Mouse (Mus musculus) adrenal gland, postnatal 14 days (tissue): ENCODE results near the gene Cd8b1. TPM values are rescaled to one million over a fixed set of nuclear protein-coding genes. Genes with fewer than 3 reads are reported as not detected.

Experiments used
- DNase-seq: peaks from one replicate; pipeline ENCODE4 v3.0.0; 2021; ENCODE audit warnings: mixed read lengths
- total RNA-seq: library from RNA; stranded (reverse); gene quantifications from 2 replicates; pipeline ENCODE4 v1.2.3, GENCODE M21; 2021

Cd8b1 gene
- total RNA-seq, 1 experiment from 2014 or later: 1.1 TPM

DNA sequence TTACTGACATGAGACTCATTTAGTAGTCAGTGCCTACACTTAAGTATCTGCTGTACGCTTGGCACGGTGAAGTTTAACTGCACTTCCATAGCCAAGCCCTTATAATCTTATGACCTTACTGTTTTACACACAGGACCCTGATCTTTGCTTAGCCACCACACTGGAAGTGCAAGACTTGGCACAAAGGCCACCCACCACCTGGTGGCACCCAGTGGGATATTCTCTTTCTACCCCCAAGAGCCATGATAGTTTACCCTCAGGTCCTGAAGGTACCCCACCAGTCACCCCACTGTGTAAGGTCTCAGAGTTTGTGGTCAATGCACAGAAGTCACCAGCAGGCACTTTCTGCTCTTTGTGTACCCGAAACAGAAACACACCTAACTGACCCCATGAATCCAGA lies 28.6 kb downstream of the Cd8b1 start:
- DNase-seq: no peak

DNA sequence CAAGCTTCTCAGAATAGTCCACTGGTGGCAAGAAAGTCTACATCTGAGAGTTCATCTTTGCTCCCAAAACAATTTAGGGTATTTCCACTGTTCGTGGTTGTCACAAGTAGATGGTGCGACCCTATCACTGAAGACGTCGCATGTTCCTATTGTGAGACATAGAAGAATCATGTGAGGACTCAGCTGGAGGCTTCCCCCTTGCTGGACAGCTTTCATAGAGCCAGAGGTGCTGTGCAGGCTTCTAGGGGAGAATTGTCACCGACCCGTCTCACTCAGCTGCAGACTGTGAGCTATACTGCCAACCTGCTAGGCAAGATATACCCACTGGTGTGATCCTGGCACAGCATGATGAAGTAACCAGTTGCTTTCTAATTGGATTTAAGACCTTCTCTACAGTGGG lies 29.6 kb downstream of the Cd8b1 start:
- DNase-seq: no peak

DNA sequence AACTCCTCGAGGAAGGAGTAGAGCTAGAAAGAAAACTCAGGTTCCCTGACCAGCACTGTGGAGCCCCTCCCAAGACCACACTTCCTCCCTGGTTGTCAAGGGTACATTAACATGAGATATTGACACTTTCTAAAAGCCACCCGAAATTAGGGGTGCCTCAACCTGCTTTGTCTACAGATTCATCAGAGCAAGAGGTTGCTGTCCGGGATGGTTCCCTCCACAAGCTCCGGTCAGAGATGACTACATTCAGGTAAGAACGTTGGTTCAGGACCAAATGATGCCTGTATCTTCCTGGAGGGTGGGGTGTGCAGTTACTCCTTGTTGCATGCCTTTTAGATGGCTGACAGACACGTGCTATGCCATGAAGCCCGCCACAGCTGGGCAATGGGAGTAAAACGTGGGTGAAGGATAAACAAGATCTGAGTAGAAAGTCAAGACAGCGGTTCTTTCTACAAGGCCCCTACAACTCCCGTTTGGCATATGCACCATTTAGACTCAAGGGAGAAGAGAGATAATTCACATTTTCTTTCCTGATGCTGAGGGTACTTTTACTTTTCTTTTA lies 30.4 kb downstream of the Cd8b1 start:
- DNase-seq: no peak

DNA sequence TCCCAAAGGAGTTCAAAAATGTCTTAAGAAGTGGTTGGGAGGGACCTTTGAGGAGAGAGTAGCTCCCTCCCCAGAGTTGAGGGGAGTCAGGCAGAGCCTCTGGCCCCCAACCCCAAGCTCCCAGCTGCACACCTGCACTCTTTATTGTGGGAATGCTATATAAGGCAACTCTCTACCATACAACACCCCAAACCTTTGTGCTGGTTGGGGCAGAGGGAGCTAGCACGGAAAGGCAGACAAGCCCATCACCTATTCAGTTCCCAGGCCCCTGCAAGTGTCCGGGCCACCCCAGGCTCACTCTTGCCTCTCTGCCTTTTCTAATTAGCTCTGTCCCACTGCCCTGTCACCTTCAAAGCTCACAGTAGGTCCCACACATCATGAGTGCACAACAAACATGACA lies 31.1 kb downstream of the Cd8b1 start:
- no peak for DNase-seq

DNA sequence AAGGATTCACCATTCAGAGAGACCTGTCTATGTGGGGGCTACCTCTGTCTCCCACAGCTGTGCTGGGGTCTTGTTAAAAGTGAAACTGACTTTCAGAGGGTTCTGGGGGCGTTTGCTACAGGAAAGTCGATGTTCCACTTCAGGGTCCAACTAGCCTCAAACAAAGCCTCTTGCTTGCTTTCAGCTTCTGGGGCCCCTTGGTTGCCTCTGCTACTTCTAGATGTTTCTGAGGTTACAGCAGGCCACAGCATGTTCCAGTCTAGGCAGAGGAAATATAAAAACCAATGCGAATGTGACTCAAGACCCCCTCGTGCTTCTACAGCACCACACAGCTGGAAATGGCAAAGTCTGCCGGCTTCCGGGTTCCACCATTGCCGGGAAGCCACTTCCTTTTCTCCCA lies 34.9 kb downstream of the Cd8b1 start:
- DNase-seq: no peak

DNA sequence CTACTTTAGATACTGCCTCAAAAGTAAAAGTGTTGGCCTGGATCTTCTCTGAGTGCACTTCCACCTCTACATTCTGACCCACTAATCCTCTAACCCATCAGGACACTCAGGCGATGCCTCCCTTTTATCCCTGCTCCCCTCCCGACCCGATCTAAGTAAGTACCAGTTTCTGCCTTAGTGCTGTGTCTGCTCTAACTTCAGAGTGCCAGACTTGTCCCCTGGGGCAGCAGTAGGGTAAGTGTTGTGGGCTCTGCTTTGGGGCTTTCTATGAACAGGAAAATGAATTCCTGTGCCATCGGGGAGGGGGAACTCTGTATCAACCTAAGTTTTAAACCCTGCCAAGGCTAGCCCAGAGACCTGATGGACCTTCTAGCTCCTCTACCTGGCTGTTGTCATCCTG lies 37.6 kb downstream of the Cd8b1 start:
- DNase-seq: no peak

DNA sequence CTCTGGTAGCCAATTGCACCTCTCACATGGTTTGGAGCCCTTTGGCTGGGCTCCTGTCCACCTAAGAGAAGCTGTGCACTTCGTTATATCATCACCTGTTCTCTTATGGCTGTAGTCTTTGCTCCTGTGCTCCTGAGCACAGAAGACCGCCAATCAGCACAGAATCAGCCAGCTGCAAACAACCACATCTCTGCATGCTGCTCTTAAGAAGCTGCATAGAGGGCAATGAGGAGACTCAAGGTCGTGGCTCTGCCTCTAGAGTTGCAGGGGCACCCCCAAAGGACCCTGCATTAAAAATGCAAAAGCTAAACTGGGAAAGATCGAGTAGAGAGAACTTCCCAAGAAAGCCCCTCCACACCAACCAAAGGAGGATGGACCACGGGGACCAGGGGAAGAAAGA lies 38.2 kb downstream of the Cd8b1 start:
- no peak for DNase-seq

DNA sequence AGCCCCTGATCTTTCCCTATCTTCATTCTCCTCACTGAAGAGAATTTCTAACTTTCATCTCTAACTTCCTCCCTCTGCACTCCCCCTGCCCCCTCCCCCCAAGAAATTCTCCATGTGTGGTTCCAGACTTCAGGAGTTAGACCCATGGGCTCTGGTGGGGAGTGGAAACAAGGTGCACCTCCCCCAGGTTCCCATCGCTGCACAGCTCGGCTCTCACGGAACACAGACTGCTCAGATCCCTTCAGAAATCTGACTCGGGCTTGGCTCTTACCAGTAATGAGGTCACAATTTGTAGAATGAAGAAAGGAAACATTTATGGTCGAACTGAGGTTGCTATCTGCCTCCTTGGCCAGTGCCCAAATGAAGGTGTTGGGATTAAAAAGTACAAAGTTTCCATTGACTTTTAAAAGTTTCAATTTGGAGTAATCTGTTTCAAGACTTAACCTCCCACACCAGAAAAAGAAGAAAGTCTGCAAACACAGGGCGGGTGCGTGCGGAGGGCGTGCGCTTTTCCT lies 38.6 kb downstream of the Cd8b1 start:
- DNase-seq: no peak

DNA sequence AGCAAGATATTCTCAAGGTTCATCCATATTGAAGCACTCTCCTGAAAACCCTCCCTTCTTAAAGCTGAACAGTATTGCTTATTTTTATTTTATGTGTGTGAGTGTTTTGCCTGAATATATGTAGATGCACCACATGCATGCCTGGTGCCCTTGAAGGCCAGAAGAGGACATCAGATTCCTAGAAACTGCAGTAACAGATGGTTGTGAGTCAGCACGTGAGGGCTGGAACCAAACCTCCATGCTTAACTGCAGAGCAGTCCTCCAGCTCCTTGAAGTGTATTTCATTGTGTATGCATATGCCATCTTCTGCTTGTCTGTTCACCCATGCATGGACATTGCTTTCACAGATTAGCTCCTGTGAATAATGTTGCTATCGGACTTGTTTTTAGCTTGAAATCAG lies 41.4 kb downstream of the Cd8b1 start:
- DNase-seq: no peak

DNA sequence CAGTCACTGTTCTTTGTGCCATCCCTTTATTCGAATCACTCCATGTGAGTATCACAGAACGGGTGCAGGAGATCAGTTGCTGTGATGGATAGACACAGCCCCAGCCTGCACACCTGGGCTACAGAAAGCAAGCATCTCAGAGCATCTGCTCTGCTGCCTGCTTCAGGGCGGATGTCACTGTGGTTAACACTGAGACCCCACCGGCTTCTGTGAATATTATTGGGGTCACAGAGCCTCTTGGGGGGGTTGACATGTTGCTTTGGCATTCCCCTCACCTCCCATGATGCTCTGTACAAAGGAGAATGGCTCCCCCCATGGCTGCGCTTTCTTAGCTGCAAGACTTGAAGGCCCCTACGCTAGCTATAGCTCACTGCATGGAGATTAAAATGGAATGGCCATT lies 46.8 kb downstream of the Cd8b1 start:
- DNase-seq: no peak

DNA sequence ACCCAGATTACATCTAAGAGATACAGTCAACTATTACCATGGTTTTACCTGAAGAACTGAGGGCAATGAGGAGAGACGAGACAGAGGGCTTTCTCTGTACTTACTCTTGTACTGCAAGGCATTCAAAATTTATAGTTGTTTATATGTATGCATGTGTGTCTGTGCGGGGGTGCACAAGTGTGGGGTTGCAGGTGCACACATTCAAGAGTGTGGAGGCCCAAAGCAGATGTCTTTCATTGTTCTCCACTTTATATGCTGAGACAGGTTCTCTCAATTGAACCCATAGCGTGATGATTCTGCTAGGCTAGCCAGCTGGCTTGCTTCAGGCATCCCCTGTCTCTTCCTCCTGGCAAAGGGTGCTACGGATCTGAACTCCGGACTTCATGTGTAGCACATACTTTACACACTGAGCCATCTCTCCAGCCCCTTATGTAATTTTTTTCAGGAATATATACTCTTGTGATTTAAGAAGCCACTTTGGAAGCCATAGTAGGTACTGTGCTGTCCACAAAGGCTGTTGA lies 48.6 kb downstream of the Cd8b1 start:
- DNase-seq: no peak

DNA sequence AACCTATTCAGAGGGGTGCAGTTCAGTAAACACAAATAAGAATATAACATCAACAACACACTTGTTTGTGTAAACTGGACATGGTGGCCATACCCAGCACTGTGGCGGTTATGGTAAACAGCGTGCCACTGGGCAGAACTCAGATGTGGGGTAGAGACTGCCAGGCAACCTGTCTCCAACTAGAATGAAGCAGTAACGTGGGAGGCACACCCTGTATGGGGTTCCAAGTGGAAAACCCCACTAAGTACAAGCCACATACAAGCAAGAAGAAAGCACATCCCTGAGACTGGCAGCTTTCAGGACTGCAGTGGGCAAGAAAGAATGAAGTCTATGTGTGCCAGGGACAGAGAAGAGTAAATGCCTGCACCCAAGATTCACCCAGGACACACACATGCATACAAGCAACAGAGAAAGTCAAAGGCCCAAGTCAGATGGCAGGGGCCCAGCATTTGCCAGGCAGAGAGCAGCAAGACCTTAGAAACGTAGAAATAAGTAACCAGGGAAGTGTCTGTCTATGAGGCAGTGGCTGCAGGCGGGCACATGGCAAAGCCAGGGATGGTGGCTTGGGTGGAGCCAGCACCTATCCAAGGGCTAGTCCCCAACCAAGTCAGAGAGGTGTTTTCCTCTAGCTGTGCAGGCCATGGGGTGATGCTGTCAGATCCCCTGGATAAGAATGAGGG lies 49.6 kb downstream of the Cd8b1 start:
- DNase-seq: no peak

DNA sequence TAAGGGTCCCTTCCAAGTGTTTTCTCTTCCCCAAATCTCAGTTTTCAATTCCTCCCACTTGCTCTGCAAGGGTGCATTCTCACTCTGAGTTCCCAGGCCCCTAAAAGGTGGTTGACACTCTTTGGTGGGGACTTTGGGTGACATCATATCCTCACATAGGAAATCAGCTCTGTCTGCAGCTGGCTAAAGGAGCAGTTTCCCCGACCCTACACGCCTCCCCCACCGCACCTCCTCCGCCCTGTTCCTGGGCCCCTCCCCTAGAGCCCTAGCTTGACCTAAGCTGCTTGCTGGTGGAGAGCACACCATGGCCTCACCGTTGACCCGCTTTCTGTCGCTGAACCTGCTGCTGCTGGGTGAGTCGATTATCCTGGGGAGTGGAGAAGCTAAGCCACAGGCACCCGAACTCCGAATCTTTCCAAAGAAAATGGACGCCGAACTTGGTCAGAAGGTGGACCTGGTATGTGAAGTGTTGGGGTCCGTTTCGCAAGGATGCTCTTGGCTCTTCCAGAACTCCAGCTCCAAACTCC lies 50.7 kb downstream of the Cd8b1 start, which contains the start of gene Cd8a:
Gene Cd8a, plus strand, starts transcription at position 179 of the 527 bp plus-strand sequence.
- DNase-seq: no peak

DNA sequence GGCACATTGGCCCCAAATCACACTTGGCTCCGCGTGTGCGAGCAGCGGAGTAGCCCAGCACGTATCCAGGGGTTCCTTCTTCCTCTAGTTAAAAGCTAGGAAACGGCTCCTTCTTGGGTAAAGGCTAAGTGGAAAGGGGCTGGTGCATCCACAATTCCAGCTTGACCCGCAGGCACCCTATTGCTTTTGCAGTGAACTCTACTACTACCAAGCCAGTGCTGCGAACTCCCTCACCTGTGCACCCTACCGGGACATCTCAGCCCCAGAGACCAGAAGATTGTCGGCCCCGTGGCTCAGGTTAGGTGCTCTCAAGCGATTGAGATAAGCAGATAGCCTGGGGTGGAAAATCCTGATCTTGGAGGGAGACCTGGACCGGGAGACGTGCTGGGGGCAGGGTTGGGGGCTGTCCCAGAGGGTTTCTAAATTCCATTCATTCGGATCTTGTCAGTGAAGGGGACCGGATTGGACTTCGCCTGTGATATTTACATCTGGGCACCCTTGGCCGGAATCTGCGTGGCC lies 51.8 kb downstream of the Cd8b1 start:
- DNase-seq: no peak

DNA sequence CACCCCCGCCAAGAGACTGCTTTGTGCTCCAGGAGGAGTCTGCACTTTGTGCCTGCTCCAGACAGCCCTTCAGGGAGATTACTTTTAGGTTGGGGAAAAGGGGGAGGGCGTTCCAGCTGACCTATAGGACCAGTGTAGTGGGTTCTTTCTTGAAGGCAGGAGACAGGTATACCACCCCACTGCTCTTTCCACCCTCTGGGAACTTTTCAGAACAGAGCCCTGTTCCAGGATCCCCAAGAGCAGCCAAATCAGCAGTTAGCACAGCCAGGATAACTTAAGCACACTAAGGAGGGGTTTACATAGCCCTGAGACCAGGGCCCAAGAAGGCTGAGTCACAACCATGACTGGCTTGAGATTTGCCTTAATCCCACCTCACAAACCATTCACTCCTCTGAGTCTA lies 52.3 kb downstream of the Cd8b1 start:
- DNase-seq: no peak

DNA sequence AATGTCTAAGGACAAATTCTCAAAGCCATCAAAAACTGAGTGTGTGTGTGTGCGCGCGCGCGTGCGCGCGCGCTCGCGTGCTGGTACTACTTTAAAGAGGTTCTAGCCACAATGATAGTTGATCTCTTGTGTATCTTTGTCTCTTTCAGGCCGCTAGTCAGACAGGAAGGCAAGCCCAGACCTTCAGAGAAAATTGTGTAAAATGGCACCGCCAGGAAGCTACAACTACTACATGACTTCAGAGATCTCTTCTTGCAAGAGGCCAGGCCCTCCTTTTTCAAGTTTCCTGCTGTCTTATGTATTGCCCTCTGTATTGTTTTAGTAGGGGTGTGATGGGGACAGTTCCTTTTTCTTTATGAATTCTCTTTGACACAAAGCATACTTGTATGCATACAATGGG lies 54.1 kb downstream of the Cd8b1 start:
- DNase-seq: no peak

DNA sequence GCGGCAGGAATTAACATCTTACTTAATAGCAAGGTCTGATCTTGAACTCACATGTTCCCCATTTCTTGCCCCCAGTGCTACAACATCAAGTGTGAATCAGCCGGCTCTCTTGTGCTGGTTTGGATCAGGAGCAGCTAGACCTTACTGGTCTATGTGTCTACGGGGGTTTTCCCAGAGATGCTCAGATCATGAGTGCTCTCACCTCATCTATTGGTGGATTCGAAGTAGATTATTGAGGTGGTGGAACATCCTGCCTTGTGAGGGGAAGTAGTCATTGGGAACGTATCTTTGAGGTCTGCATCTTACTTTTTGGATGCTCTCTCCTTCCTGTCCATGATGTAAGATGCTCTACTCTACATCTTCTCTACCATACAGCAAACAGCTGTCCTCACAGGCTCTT lies 59.1 kb downstream of the Cd8b1 start:
- no peak for DNase-seq

Other genes starting within 250 kb of the Cd8b1 start
- 13.7 and 14.0 TPM in 2 replicates for gene Thnsl2, start 178.3 kb upstream of the Cd8b1 start, total RNA-seq
- gene Fabp1, start 123.0 kb upstream of the Cd8b1 start, total RNA-seq: 12.8 and 306 TPM in 2 replicates
- 66.7 and 72.4 TPM in 2 replicates for gene Krcc1, start 51.1 kb upstream of the Cd8b1 start, total RNA-seq
- gene Smyd1, start 555 bp upstream of the Cd8b1 start, total RNA-seq: 0.52 and 0.56 TPM in 2 replicates
- gene Cd8a, start 50.6 kb downstream of the Cd8b1 start, total RNA-seq: 1.5 and 6.6 TPM in 2 replicates
- 72.6 and 78.7 TPM in 2 replicates for gene Rmnd5a, start 117.8 kb downstream of the Cd8b1 start, total RNA-seq
- gene Rnf103, start 171.1 kb downstream of the Cd8b1 start, total RNA-seq: 28.5 and 30.6 TPM in 2 replicates
- 99.8 and 107 TPM in 2 replicates for gene Chmp3, start 221.0 kb downstream of the Cd8b1 start, total RNA-seq